Mouse (Mus musculus) testis, postnatal 14 days (tissue): ENCODE data around the gene Nr6a1.

Experiments used
- DNase-seq: peaks from one replicate; pipeline ENCODE4 v3.0.0; 2021; ENCODE audit warnings: low spot score

Nr6a1 gene

DNA sequence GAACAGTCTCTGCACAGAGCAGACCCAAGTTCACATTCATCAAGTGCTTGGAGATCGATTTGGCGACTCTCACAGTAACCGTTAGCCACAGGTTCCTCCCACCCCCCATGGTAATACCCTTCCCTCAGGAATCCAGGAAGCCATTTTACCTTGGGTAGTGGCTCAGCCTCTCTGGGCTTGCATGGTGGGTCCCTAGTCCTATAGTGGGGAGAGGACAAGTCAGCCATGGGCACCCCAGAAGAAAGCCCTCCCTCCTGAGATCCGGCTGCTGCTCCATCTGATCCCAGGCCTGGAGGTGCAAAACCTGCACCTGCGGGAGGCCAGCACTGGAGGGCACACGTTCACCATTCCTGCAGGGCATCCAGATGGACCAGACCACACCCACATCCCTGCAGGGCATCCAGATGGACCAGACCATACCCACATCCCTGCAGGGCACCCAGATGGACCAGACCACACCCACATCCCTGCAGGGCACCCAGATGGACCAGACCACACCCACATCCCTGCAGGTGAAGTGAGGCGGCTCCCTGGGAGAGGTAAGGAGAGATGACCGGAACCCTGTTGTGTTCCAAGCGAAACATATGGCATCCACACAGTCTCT lies 252.0 kb downstream of the Nr6a1 start:
- no peak for DNase-seq
